Mouse (Mus musculus) retina, postnatal 1 day (tissue): ENCODE results near the gene Actr3.

Experiments
- DNase-seq: peaks from one replicate; pipeline ENCODE4 v3.0.0-alpha.2; 2012

The Actr3 gene

GRCm38 (mm10) chr1:125435369-125436135 is at the start of gene Actr3:
Actr3 (minus strand) TSS chr1:125435727.
- DNase-seq: peak; percentile 99

- DNase-seq: no peak
These were observed 47.1 kb upstream of the Actr3 start for GRCm38 (mm10) chr1:125482459-125483287.

- no peak for DNase-seq
These were observed 46.3 kb upstream of the Actr3 start for GRCm38 (mm10) chr1:125481842-125482241.

- DNase-seq: no peak
These were observed 43.1 kb upstream of the Actr3 start for GRCm38 (mm10) chr1:125478588-125478987.

GRCm38 (mm10) chr1:125475961-125476682 is 40.6 kb upstream of the Actr3 start:
- DNase-seq: no peak

- DNase-seq: no peak
These were observed 38.3 kb upstream of the Actr3 start for GRCm38 (mm10) chr1:125473866-125474265.

- DNase-seq: no peak
These were observed 37.7 kb upstream of the Actr3 start for GRCm38 (mm10) chr1:125473126-125473666.

- DNase-seq: no peak
These were observed 35.5 kb upstream of the Actr3 start for GRCm38 (mm10) chr1:125470805-125471648.

- DNase-seq: no peak
These were observed 32.4 kb upstream of the Actr3 start for GRCm38 (mm10) chr1:125467936-125468335.

GRCm38 (mm10) chr1:125466621-125467257 is 31.2 kb upstream of the Actr3 start:
- no peak for DNase-seq

GRCm38 (mm10) chr1:125464011-125464410 is 28.5 kb upstream of the Actr3 start:
- no peak for DNase-seq

GRCm38 (mm10) chr1:125463349-125463748 is 27.8 kb upstream of the Actr3 start:
- DNase-seq: no peak

- DNase-seq: no peak
These were observed 27.4 kb upstream of the Actr3 start for GRCm38 (mm10) chr1:125462917-125463316.

GRCm38 (mm10) chr1:125458531-125458930 is 23.0 kb upstream of the Actr3 start:
- DNase-seq: no peak

- no peak for DNase-seq
These were observed 19.6 kb upstream of the Actr3 start for GRCm38 (mm10) chr1:125455128-125455527.

GRCm38 (mm10) chr1:125450282-125451000 is 14.9 kb upstream of the Actr3 start:
- no peak for DNase-seq

- no peak for DNase-seq
These were observed 12.4 kb upstream of the Actr3 start for GRCm38 (mm10) chr1:125447926-125448325.

GRCm38 (mm10) chr1:125441679-125442078 is 6.2 kb upstream of the Actr3 start:
- no peak for DNase-seq

GRCm38 (mm10) chr1:125441251-125441650 is 5.7 kb upstream of the Actr3 start:
- DNase-seq: no peak

- no peak for DNase-seq
These were observed 4.0 kb upstream of the Actr3 start for GRCm38 (mm10) chr1:125439556-125439955.

- no peak for DNase-seq
These were observed 3.3 kb upstream of the Actr3 start for GRCm38 (mm10) chr1:125438826-125439225.
